ENCODE assay signal across 9 mouse cellular contexts in the genomic region with DNA sequence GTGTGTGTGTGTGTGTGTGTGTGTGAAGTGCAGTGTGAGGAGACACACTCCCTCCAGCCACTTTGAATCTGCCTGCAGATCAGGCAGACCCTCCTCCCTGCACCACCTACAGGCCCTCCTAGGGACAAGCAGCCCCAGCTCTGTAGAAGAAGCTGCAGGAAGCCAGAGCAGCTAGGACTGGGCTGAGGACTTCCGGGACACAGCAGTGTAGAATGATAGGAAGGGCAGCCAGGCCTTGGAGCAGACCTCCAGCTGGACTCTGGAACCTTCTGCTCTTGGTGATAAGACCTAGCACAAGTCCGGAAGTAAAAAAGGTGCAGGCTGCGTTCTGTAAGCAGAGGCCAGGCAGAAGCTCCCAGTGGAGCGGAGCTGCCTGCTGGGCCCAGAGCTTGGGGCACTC.
DNase-seq lines count a peak whose midpoint lies in the region; ATAC-seq and TF ChIP-seq lines count a peak whose summit lies in the region.
"Had no signal": no experiment of that assay in that cellular context is flagged by ENCODE, and none has a peak within 500 bp of the region (broad histone marks: within the 10 kb centered on the region; RNA-seq: fewer than 3 reads in every experiment).

No protein-coding gene starts in this region.

- no peaks in the 10 kb centered on the region for H3K9me3 ChIP-seq in kidney, embryonic 16.5 days (ENCODE audit: low read length)

- ATAC-seq in kidney, embryonic 16.5 days (ENCODE audit: low FRiP score, low TSS enrichment), result peak; percentile 74; the same call in 1 of the 2 replicates

- no peak overlapping the region for H3K9ac ChIP-seq in kidney, embryonic 16.5 days (replicated peaks; ENCODE audit: low read length)

- peak; percentile 41; the same call in 1 of the 2 replicates for TF ChIP-seq CTCF in lung, adult 2 months (IDR thresholded peaks at IDR 0.05; ENCODE audit: insufficient read depth, low read length)

- DNase-seq in kidney, adult 8-10 months, result no peak
- DNase-seq in c-Kit-positive CD71-positive TER-119-negative erythroid progenitor cells, embryonic 14.5 days (ENCODE audit: low read depth), result peak; percentile 72
- peak; percentile 45 for DNase-seq in heart, postnatal 4 days
- no peak for DNase-seq in lung, adult 2 months
- DNase-seq in splenic B cell, adult 2 months (ENCODE audit: low read depth, low spot score), result peak; percentile 59
- DNase-seq in urinary bladder, postnatal 25 days (ENCODE audit: low spot score), result no peak
- DNase-seq in ovary, adult 18-20 months (ENCODE audit: low spot score), result no peak

- no peaks in the 10 kb centered on the region for H3K27me3 ChIP-seq in kidney, embryonic 16.5 days (ENCODE audit: insufficient read depth, low read length)
- H3K27me3 ChIP-seq in splenic B cell, adult 2 months (ENCODE audit: control insufficient read depth, insufficient read depth, low read length, poor library complexity, severe bottlenecking), result no peaks in the 10 kb centered on the region

- H3K4me3 ChIP-seq in kidney, embryonic 16.5 days (ENCODE audit: low read length), result no peak overlapping the region
- H3K4me3 ChIP-seq in lung, adult 2 months (replicated peaks; ENCODE audit: extremely low read depth, low read depth, low read length), result no peak overlapping the region

- no peak overlapping the region for H3K4me2 ChIP-seq in kidney, embryonic 16.5 days (replicated peaks; ENCODE audit: low read depth, low read length)

- TF ChIP-seq POLR2A in lung, adult 2 months (IDR thresholded peaks at IDR 0.05; ENCODE audit: borderline replicate concordance, extremely low read depth, low read depth, low read length), result no peak

- no peaks in the 10 kb centered on the region for H3K4me1 ChIP-seq in kidney, embryonic 16.5 days (ENCODE audit: insufficient read depth, low read length)
- no peaks in the 10 kb centered on the region; the same call in 1 of the 2 replicates for H3K4me1 ChIP-seq in lung, adult 2 months (ENCODE audit: control insufficient read depth, insufficient read depth, low read length)

- 49% methylated on average over 4 of the region's 4 CpGs for WGBS in kidney, embryonic 16.5 days
- WGBS in lung, adult 2 months, result 24% methylated on average over 4 of the region's 4 CpGs

- no peaks in the 10 kb centered on the region for H3K36me3 ChIP-seq in kidney, embryonic 16.5 days (ENCODE audit: insufficient read depth, low read length)
- no peaks in the 10 kb centered on the region for H3K36me3 ChIP-seq in splenic B cell, adult 2 months (ENCODE audit: control insufficient read depth, insufficient read depth, low read length, poor library complexity, severe bottlenecking)

- no peak overlapping the region for H3K27ac ChIP-seq in kidney, embryonic 16.5 days (ENCODE audit: low read length)
- H3K27ac ChIP-seq: macrophage had no signal

Comparison
In these comparisons a context has a peak if more than half of its experiments do, and no peak if none do; other contexts are left out.
1. DNase-seq: peak in c-Kit-positive CD71-positive TER-119-negative erythroid progenitor cells, embryonic 14.5 days (single experiment), heart, postnatal 4 days (single experiment) and splenic B cell, adult 2 months (single experiment); none in kidney, adult 8-10 months (0 of 2), lung, adult 2 months (single experiment), urinary bladder, postnatal 25 days (single experiment) and ovary, adult 18-20 months (single experiment).